Mouse (Mus musculus) T-helper 1 cell (primary cell): Measurements from ENCODE around the gene Adgrf4.

Experiments
- in situ Hi-C: fragments of 300-600 bp; cut with MboI, MseI; formaldehyde crosslinking; loops from one replicate; pipeline ENCODE4 v1.15.1; 2025; ENCODE audit warnings: high pct_unique_total_duplicates

The Adgrf4 gene

GRCm38 (mm10) chr17:42692136-42692535, at the start of gene Adgrf4:
TSS of gene Adgrf4 (minus strand) at chr17:42692284.
- in situ Hi-C loops, result no loop called here

- in situ Hi-C loops, result no loop called here
Measured at GRCm38 (mm10) chr17:42741801-42742217, 49.7 kb upstream of the Adgrf4 start, which contains the start of gene Adgrf2. TSS of gene Adgrf2 (minus strand) at chr17:42742179.

DNA sequence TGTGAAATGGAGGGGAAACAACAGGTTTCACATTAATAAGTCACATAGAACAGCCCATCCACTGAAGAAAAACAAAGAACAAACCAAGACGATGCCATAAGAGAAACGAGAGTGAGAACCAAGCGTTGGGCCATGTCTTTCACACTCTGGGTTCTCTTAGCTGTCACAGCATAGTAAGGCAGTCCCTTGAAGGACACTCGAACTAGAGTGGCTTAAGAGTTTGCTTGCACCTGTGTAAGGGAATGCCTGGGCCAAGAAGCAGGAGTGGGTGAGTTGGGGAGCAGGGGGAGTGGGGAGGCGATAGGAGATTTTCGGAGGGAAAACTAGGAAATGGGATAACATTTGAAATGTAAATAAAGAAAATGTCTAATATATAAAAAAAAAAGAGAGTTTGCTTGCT, 46.7 kb upstream of the Adgrf4 start:
- in situ Hi-C loops, result no loop called here

- in situ Hi-C loops, result no loop called here
Measured at GRCm38 (mm10) chr17:42717161-42717560, 25.1 kb upstream of the Adgrf4 start.

- in situ Hi-C loops, result no loop called here
Measured at GRCm38 (mm10) chr17:42714991-42715390, 22.9 kb upstream of the Adgrf4 start.

- in situ Hi-C loops, result no loop called here
Measured at GRCm38 (mm10) chr17:42710717-42711116, 18.6 kb upstream of the Adgrf4 start.

DNA sequence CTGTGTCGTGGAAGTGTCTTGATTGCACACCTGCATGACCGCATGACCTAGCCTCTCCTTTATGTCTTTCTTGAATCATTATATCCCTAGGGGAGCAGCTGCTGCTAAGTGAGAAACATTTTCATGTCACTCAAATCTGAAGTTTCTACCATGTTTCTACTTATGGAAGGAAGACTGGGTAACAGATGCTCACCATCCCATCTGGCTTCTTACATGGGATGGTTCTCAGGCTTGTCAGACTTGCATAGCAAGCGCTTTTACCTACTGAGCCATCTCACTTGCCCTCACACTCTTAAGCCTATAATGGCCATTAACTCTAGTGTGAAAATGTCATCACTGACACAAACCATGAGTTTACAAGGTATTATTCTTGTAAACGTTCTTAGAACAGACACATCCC, 13.5 kb upstream of the Adgrf4 start:
- in situ Hi-C loops, result no loop called here

- in situ Hi-C loops, result no loop called here
Measured at GRCm38 (mm10) chr17:42702198-42702597, 10.1 kb upstream of the Adgrf4 start.

DNA sequence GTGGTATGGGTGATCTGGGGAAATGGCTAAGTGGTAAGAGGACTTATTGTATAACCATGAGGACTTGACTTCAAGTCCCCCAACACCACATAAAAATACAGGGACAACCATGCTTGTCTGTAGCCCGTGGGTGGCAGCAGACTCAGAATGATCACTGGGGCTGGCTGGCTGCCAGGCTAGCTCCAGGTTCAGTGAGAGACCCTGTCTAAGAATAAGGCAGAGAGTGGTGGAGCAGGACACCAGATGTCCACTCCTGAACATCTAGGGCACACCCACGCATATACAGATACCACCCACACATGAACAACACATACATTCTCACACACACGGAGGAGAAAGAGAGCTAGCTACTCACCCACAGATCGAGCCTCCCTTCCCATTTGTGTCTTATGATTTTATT, 2.6 kb upstream of the Adgrf4 start:
- in situ Hi-C loops, result no loop called here

GRCm38 (mm10) chr17:42690531-42690930, 1.6 kb downstream of the Adgrf4 start:
- in situ Hi-C loops, result no loop called here

DNA sequence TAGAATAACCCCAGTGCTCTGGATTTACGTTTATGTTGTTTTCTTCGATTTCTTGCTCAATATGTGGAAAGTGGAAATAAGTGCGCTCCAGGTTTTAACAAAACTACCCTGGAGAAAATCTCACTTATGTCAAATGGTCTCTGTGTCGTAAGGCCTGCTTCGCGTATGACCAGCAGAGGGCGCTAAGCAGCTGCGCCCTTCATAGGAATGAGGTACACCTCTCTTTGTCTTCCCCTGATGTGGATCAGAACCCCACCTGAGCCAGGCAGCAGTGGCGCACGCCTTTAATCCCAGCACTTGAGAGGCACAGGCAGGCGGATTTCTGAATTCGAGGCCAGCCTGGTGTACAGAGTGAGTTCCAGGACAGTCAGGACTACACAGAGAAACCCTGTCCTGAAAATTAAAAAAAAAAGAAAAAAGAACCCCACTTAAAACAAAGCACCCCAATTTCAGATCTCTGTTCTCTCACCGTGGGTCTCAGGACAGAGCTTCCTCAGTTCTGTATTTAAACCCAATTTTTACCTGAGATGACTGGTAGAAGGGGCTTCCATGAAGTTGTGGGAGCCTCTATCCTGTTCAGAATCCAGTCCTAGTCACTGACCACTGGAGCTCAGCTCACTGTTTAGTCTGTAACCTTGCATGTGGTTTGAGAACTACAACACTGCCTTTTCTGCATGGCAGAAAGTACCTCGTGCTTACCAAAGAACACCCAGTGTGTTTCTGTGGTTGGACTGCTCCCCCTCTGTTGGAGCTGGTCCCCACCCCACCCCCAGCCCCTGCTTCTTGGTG, 33.3 kb downstream of the Adgrf4 start:
- in situ Hi-C loops, result loop anchor here (5.0 to 10.0 kb wide), 3 partner anchors 123 to 1196 kb away; no protein-coding TSS in a partner anchor

- in situ Hi-C loops, result no loop called here
Measured at GRCm38 (mm10) chr17:42643416-42643815, 48.7 kb downstream of the Adgrf4 start.

DNA sequence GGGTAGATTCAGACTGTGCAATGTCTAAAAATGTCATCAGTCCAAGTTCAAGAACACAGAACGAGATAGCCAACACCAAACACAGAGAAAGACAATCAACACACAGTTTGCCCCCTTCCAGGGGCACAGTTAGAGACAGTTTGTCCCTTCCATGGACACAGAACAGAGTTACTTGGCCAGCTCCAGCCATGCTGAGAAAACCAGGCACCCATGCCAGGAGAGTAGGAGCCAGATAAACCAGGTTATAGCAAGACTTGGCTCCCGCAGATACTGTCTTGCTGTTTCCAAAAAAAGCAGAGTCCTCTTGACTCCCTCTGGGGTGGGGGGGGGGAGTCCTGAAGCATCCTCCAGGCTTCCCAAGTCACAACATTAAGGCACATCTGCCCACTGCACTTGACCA, 61.9 kb downstream of the Adgrf4 start:
- in situ Hi-C loops, result no loop called here

- in situ Hi-C loops, result loop anchor here (10.0 kb wide), 1 partner anchor 152 kb away; no protein-coding TSS in a partner anchor
Measured at GRCm38 (mm10) chr17:42613043-42613737, 78.9 kb downstream of the Adgrf4 start.

- in situ Hi-C loops, result loop anchor here (10.0 kb wide), 1 partner anchor 154 kb away; no protein-coding TSS in a partner anchor
Measured at GRCm38 (mm10) chr17:42611295-42611694, 80.8 kb downstream of the Adgrf4 start, which contains the start of gene Opn5. TSS of gene Opn5 (minus strand) at chr17:42611395.

- in situ Hi-C loops, result no loop called here
Measured at GRCm38 (mm10) chr17:42608270-42608669, 83.8 kb downstream of the Adgrf4 start.
